Mouse (Mus musculus) G1E (cell line): Measurements from ENCODE around the gene Hoxb4.

Experiments used
- CTCF ChIP-seq: IDR thresholded peaks from 2 replicates; pipeline ENCODE4 v1.5.1; 2012; ENCODE audit warnings: low read depth, low read length, inconsistent platforms, mixed read lengths
- POLR2AphosphoS5 ChIP-seq: IDR thresholded peaks from 2 replicates; pipeline ENCODE4 v1.6.1; 2012; ENCODE audit warnings: low read depth, low read length, inconsistent platforms; ENCODE audit not compliant: insufficient replicate concordance
- TAL1 ChIP-seq: conservative IDR thresholded peaks from 2 replicates; pipeline ENCODE4 v1.6.1; 2012; ENCODE audit warnings: low read depth, low read length, inconsistent platforms, mixed read lengths

- TF ChIP-seq CTCF (no peak), POLR2AphosphoS5 (no peak), TAL1 (no peak)
These were observed 28.8 kb upstream of the Hoxb4 start for GRCm38 (mm10) chr11:96289293-96289692.
